Mouse (Mus musculus): ENCODE data around the gene 1700067K01Rik. TPM values are rescaled to one million over a fixed set of nuclear protein-coding genes. Genes with fewer than 3 reads are reported as not detected.

Gene 1700067K01Rik
- total RNA-seq, 2 experiments from 2014 or later, result 0.20 TPM; not detected in 1

DNA sequence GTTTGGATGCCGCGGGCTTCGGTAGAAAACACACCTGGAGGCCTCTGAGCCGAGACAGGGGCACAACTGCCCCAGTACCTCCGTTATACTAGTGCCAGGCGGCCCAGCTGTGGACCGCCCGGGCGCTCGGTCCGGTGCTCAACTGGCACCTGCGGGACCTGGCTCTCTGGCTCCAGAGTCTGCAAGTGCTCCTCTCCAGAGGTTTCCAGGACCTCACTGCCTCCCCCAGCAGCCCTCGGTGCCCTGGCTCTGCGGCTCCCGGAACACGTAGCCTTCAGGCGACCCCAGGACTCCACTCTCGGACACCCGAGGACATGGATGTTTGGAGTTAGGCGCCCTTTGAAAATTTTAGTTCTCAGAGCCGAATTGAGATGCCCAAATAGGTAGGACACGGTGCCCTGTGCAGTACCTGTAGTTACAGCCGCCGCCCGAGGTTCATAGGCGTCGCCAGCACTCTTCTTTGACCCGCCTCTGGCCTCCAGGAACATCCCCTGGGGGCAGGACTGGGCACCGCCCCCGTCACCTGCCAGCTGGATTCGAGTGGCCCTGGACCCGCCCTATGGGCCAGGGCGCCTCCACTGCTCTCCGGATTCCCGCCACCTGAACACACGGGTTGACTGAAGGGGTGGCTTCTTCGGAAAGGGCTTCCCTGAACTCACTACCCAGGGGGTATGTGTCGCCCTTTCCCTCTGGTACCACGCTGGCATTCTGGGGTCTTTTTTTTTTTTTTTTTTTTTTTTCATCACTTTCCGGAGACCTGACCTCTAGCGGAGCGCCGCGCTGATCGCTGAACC lies 10.6 kb downstream of the 1700067K01Rik start, which contains the start of gene 2210011C24Rik:
TSS of gene 2210011C24Rik (minus strand) at position 467 of the 794 bp plus-strand sequence.
- peak in 1 of 2 experiments; percentile 38 for DNase-seq

DNA sequence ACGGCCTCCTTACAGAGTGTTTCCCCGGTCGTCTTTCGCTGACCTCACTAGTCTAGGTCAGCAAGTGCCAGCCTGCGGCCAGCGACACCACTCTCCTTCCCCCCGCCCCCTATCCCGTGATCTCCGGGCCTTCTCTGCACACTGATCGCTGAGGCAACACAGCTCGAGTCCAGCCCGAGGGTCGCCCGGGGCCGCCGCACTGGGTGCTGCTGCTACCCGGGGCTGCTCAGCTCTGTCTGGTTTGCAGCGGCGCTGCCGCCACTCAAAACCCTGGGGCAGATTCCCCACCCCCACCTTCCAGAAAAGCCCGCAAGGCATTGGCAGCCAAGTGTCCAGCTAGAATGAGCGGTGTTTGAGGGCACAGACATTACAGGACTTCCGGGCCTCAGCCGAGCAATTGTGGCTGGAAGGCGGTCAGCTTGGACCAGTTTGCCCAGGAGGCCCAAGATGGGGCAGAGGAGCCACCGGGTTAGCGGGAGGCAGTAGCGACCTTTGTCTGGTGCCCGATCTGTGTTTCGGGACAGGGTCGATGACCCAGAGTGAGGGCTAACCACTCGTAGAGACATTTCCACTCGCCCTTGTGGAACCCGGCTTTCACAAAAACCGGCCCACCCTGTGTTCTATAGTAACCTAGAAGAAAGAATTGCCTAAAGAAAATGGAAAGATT lies 11.3 kb downstream of the 1700067K01Rik start:
- DNase-seq, result peak; percentile 32 to 37

DNA sequence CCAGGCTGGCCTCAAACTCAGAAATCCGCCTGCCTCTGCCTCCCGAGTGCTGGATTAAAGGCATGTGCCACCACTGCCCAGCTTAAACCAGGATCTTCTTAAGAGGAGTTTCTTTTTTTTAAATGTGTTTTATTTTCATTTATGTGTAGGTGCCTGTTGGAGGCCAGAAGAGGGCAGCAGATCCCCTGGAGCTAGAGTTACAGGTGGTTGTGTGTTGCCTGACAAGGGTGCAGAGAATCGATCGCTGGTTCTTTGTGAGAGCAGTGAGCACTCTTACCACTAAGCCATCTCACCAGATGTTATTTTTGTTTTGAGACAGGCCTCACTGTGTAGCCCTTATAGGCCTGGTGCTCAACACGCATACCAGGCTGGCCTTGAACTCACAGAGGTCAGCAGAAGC lies 14.5 kb downstream of the 1700067K01Rik start:
- DNase-seq, result no peak

DNA sequence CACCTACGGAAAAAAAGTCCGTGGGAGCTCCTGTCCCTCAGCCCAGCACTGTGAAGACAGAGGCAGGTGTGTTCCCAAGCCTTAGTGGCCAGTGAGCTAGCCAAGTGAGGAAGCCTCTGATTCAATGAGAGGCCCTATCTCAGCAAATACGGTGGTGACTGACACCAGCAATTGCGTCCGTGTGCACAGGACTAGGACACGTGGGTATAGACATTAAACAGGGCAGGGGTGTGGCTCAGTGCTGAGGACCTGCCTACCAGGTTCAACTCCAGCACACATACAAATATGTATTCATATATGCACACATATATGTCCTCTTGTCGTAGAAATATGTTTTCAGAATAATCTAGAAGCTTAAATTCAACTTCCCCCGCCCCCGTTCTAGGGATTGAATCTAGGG lies 18.4 kb downstream of the 1700067K01Rik start:
- DNase-seq, result no peak

DNA sequence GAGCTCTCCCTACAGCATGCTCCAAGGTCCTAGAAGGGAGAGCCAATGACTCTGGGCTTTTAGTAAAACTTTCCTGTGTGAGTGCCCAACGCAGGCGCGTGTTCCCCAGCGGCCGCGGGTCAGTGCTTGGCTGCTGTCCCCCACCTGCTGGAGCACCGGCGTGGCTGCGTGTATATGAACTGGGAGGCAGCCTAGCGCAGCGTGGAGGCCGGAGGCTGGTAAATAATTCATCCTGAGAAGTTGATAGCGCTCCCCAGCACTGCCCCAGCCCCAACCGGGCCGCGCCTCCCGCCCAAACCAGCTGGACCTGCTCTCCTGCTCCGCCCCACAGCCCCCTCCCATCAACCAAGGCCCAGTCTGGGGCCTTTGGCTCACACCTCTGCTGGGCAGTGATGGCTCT lies 19.8 kb downstream of the 1700067K01Rik start, which contains the start of gene Palm3:
TSS of gene Palm3 (plus strand) at position 376 of the 400 bp plus-strand sequence.
- DNase-seq, result no peak

DNA sequence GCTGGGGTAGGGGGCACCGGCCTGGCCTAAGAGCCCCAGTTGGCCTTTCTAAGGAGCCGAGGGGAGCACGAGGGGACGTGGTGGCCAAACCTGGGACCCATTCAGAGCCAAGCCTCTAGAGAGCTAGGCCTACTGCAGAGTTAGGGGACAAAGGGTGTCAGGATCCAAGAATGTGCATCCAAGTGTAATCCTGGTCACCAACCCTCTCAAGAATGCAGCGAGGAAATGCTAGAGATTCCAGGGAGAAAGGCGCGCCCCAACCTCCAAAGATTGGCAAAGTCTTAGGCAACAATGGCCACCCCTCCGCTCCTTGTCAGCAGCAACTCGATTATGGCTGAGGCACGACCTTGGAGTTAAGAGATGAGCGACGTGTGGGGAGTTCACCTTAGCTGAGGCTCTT lies 20.3 kb downstream of the 1700067K01Rik start:
- DNase-seq, result no peak

DNA sequence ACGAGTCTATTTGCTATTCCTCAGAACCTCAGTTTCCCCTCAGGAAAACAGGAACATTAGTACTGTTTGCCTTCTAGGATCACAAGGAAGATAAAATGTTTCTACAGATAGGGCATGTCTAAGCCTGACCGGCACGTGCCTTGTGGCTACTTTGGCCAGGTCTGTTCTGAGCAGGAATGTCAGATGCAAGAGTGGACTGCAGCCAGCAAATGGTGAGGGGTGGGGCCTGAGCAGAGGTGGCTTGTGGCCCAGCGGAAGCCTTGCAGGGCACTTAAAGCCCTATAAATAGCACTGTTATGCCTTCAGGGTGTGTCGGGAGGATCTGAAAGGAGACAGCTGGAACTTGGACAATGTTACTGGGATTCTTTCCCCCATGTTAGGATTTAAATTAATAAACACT lies 21.8 kb downstream of the 1700067K01Rik start:
- DNase-seq, result peak; percentile 85 to 89

DNA sequence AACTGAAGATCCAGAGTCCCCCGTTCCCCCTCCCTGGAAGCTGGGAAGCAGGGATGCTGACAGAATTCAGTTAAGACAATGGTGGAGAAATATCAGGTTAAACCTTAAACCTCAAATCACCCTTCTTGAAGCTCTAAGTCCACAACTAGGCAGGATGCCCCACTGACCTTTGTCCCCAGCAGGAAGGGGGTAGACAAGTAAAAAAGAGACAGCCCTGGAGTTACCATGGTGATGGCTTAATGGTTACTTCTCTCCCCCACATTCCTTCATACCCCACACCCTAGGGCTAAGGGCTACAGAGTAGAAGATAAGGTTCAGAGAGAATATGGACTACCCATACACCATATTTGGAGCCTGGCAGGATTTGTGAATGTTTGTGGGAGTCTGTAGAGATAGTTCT lies 22.3 kb downstream of the 1700067K01Rik start:
- DNase-seq, result no peak

DNA sequence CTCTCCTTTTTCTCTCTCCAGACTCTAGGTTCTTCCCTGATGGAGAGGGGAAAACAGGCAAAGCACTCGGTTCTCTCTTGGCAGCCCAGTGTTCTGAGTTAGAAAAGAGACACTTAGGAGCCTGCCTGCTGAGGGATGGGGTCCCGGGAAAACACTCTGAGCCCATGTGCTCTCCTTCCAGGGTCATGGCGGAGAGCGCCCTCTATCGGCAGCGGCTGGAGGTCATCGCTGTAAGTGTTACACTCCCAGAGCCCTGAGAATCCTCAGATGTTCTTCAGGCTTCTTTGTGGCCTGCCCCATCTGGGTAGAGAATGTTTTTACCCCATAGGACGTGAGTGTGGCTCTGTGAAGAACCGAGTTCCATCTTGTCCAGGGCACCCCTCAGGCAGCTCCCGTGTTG lies 22.9 kb downstream of the 1700067K01Rik start:
- peak in 1 of 2 experiments; percentile 63 for DNase-seq

DNA sequence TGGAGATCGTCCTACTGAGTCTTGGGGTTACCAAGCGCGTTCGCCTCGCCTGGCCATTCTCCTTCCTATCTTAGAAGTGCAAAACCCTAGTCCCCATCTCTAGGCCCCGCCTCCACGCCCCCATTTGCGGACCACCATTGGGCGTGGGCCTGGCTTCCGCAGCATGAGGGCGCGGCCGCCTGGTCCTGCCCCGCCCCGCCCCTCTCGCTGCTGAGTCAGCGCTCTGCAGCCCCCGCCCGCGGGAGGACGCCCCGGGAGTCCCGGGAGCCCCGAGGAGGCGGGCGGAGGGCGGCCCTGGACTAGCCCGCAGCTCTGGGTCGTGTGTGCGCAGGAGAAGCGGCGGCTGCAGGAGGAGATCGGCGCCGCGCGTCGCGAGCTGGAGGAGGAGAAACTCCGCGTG lies 24.6 kb downstream of the 1700067K01Rik start:
- DNase-seq, result peak in 1 of 2 experiments; percentile 35

DNA sequence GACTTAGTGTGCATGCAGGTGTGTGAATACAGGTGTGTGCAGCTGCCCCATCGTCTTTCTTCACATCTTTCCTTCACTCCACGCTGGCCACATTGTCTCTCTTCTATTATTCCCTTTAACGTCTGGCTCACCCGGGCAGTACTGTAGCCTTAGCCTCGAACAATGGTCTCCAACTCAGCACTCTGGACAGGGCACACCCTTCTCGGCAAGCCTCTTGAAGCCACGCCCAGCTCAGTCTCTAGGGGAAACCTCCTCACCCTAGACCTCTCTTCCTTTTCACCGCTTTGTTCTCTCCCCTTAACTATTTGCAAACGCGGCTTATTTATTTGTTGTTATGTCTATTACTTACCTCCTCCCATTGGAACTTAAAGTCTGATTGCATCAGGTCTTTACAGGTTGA lies 26.1 kb downstream of the 1700067K01Rik start:
- no peak for DNase-seq

DNA sequence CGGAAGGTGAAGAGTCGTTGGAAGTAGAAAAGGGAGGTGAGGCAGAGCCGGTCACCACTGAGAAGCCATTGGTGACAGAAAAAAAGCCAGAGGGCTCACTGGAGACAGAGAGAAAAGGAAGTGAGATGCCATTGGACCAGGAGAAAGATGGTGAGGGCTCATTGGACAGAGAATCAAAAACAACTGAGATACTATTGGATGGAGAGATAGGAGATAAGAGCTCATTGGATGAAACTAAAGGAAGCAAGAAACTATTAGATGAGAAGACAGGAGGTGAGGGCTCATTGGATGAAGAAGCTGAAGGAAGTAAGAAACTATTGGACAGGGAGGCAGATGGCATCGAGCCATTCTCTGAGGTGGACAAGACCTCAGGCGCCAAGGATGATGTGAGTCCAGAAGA lies 28.0 kb downstream of the 1700067K01Rik start:
- no peak for DNase-seq

DNA sequence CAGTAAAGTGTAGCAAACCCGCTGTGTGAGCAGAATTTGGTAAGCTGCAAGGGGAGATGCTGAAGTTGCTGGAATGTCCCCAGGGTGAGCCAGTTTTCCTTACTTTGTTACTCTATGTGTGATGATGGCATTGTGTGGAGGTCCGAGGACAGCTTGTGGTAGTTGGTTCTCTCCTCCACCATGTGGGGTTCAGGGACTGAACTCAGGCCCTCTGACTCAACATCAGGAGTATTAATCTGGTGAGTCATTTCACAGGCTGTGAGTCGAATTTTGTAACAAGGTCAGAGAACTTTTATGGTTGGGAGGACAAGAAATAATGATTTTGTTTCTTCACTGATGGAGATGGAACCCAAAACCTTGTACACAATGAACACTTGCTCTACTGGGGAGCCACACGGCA lies 31.5 kb downstream of the 1700067K01Rik start:
- DNase-seq, result no peak

DNA sequence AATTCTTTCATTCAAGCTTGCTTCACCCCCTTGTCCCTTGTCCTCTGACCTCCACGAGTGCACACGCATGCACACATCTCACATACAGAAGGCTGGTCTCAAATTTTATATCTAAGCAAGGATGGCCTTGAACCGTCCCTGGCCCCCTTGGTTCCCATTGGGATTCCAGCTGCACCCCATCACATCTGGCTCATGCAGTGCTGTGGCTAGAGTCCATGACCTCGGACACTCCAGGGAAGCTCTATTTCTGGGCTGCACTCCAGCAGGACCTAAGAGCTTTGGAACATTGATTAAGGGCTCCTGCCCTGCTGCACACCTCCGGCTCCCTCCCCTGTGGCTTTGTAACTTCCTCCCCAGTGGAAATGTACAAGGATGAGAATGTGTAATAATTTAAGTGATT lies 36.7 kb downstream of the 1700067K01Rik start:
- peak; percentile 77 to 79 for DNase-seq

DNA sequence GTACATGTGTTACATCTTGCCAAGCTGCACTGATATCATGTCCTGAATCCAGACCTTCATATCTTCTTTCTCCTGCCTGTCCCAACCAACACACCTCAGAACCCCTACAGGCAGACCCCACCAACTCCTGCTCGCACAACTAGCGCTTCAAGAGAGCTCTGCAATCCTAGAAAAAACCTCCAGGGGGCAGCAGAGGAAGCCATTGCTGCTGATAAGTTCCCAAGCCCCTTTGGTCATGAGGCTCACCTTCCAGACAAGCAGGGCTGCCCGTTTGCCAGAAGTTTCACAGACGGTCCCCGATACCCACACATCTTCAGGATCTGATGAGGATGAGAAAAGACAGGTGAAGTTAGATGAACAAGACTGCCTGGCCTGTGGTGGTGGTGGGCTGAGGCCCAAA lies 37.7 kb downstream of the 1700067K01Rik start:
- peak; percentile 74 to 89 for DNase-seq

DNA sequence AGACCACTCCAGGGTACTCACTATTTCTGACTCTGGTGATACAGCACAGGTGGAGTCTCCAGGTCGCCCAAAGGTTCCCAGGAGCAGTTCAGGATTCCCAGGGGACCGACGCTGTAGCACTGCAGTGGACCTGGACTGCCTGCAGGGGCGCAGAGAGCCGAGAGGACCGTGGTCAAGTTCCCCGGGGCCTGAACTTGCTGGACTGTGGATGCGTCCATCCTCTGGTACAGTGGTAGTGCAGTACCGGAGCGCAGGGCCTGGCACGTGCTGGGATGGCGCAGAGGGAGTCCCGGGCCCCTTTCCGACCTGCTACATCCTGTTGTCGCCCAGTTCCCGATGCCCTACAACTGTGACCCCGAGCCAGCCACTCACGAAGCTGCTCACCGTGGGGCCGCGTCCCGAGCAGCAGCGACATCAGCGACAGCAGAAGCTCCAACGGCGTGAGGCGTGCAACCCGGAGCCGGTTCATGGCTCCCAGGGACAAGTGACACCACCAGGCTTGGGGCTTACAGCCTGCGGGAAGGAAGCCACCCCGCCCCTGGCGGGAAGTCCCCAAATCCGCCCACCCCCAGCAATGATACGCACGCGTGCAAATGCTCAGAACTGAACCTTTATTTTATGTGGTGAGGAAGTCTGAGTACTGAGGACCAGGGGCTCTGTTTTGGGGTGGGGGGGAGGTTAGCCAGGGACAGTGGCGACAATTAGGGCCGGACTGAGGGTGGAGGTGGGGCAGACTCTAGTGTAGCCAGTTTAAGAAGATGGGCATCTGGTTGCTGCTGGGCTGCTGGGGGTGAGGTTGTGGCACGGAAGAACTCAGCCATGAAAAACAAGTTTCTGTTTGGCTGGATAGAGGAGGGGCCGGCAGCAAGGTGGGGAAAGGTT lies 41.0 kb downstream of the 1700067K01Rik start, which contains the start of gene Il27ra:
TSS of gene Il27ra (minus strand) at position 524 of the 882 bp plus-strand sequence.
- DNase-seq, result peak; percentile 81 to 87

DNA sequence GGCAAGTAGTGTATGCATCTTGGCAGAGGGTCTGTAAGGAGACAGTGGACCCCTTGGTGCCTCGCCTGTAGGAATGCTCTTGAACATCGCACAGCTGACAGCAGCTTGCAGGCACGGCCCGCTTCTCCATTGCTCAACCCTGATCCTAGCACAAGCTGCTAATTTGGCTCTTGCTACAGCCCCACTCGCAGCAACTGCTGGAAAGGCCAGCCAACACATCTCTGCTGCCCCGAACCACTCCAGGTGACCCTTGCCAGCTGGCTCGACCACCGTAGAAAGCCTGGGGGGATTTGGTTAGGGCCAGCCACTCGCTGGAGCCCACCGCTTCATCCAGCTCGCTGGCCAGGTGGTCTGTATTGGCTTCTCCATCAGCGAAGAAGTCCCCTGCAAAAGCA lies 41.6 kb downstream of the 1700067K01Rik start:
- peak; percentile 57 to 70 for DNase-seq

DNA sequence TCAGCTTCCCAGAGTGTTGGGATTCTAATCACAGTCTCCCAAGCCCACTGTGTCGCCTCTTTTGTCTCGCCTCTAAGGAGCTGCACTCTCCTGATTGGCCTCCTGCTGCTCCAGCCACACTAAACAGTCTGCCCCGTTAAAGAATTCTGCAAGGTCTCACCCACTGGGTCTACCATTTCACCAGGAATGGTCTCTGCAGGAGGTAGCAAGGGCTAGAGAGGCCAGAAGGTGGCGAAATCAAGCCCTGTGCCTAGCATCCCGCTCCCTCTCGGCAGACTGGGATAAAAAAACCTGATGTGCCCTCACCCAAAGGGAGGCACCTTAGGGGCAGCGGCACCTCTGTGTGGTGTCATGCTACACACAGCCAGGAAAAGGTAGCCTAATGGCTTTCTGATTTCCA lies 42.8 kb downstream of the 1700067K01Rik start:
- no peak for DNase-seq

DNA sequence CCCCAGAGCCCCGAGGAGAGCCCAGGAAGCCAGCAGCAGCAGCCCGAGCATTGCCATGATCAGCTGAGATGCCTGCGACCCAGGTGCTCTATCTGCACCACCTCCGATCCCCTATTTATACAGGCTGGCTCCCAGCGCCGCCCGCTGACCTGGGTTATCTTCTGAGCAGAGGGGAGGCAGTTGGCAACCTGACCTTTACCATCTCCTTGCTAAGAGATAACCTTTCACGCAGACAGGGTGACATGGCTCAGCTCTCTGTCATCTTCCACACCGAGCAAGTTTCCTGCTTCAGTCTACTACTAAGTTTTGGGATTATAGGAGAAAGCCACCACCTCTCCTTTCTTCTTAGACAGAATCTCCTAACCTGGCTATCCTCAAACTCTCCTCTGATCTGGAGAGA lies 43.6 kb downstream of the 1700067K01Rik start, which contains the start of gene Rln3:
TSS of gene Rln3 (minus strand) at position 101 of the 400 bp plus-strand sequence.
- DNase-seq, result no peak

DNA sequence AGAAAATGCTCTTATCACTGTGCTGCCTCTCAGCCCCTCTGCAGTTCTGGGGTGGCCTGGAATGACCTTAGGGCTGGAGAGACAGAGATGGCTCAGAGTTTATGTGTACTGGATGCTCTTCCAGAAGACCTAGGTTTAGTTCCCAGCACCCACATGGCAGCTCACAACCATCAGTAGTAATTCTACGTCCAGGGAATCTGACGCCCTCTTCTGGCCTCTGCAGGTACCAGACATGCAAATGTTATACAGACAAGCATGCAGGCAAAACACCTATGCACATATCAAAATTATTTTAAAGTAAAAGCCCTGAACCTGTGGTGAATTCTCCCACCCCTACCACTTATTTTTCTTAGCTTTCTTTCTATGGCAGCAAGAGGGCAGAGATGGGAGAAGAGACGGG lies 45.2 kb downstream of the 1700067K01Rik start:
- no peak for DNase-seq

DNA sequence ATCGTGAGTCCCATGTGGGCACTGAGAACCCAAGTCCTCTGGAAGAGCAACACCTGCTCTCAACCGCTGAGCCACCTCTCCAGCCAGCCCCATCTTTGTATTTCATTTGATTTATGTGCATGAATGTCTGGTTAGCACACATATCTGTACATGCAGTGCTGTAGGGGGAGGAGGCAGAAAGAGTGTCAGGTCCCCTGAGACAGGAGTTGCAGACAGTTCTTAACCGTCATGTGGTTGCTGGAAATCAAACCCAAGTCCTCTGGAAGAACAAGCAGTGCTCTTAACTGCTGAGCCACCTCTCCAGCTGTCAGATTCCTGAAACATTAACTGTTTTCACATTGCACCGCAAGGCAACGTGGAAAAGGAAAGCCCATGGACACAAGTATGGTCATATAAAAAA lies 46.9 kb downstream of the 1700067K01Rik start:
- DNase-seq, result peak; percentile 12 to 56

DNA sequence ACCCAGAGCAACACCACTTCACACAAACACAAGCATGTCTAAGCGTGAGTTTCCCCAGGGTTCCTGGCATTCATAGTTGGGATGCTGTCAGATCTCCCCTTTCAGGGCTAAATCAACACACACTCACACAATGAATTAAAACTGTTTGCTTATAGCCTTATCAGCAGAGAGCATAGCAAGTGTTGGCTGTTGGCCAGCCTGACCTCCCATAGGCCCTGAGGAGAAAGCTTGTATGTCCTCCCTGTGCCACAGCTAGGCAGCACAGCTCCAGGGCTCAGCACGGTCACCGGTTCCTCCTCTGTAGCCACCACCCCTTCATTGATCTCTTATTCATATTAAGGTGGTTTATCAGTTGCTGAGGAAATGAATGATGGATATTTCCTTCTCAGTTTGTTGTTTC lies 51.4 kb downstream of the 1700067K01Rik start:
- DNase-seq, result no peak
